Mouse (Mus musculus): ENCODE measurements around the gene Glipr1l3. TPM values are rescaled to one million over a fixed set of nuclear protein-coding genes. Genes with fewer than 3 reads are reported as not detected.
"Not testable (repeated sequence)": the region's sequence is repeated elsewhere in the genome, so short reads cannot be mapped to it uniquely, and the experiment has no call there.

Glipr1l3 gene
- polyA plus RNA-seq (2014; fragmentation: Nextera tagmentation; extraction: Ambion mirVana) = 0.17 TPM in 1 of 2 replicates, not detected in the other

GRCm38 (mm10) chr10:112159882-112160560 is at the start of gene Glipr1l3:
Gene Glipr1l3, minus strand, starts transcription at chr10:112160327.
- 17% methylated on average over 15 of the region's 15 CpGs for WGBS
- H3K36me3 ChIP-seq (ENCODE audit: control insufficient read depth, insufficient read depth, low read length); H3K9me3 ChIP-seq (ENCODE audit: control insufficient read depth, low read length); H3K9ac ChIP-seq (ENCODE audit: low read depth, low read length); H3K27me3 ChIP-seq (ENCODE audit: control insufficient read depth, insufficient read depth, low read length); H3K4me3 ChIP-seq (ENCODE audit: low read depth, low read length); H3K4me1 ChIP-seq (replicated peaks; ENCODE audit: control insufficient read depth, insufficient read depth, low read length); H3K27ac ChIP-seq (ENCODE audit: low read depth, low read length); H3K4me2 ChIP-seq (replicated peaks; ENCODE audit: low read depth, low read length): not testable (repeated sequence)
- ATAC-seq (ENCODE audit: low FRiP score) (peak; percentile 91), DNase-seq (ENCODE audit: low spot score) (peak; percentile 93)

GRCm38 (mm10) chr10:112203463-112203862 is 43.3 kb upstream of the Glipr1l3 start:
- Histone ChIP-seq H3K4me3 (ENCODE audit: low read depth, low read length) (no peak overlapping the region), H3K4me2 (replicated peaks; ENCODE audit: low read depth, low read length) (no peak overlapping the region), H3K27me3 (ENCODE audit: control insufficient read depth, insufficient read depth, low read length) (no peaks in the 10 kb centered on the region), H3K9ac (ENCODE audit: low read depth, low read length) (no peak overlapping the region), H3K36me3 (ENCODE audit: control insufficient read depth, insufficient read depth, low read length) (no peaks in the 10 kb centered on the region), H3K27ac (ENCODE audit: low read depth, low read length) (no peak overlapping the region), H3K9me3 (ENCODE audit: control insufficient read depth, low read length) (no peaks in the 10 kb centered on the region), H3K4me1 (replicated peaks; ENCODE audit: control insufficient read depth, insufficient read depth, low read length) (no peaks in the 10 kb centered on the region)
- DNase-seq (ENCODE audit: low spot score) (peak; percentile 34), ATAC-seq (ENCODE audit: low FRiP score) (no peak; the same call in 1 of the 2 replicates)
- 66% methylated on average over 2 of the region's 2 CpGs for WGBS

DNA sequence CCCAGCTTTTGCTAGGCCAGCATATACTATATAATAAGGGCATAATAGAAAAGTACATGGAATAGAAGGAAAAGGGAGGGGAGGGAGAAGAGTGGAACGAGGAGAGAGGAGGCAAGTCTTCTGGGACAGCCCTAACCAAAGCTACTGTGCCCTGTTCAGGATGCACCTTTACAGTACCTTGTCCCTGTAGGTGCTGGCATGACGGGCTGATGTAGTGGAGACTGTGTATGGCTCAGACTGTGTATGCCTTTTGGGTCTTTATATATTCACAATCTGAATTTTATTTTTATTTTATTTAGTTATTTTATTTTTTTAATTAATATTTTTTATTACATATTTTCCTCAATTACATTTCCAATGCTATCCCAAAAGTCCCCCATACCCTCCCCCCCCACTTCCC is 33.8 kb upstream of the Glipr1l3 start:
- DNase-seq (ENCODE audit: low spot score); ATAC-seq (ENCODE audit: low FRiP score): not testable (repeated sequence)
- 82% methylated on average over 2 of the region's 2 CpGs for WGBS

GRCm38 (mm10) chr10:112177027-112177426 is 16.9 kb upstream of the Glipr1l3 start:
- H3K27ac ChIP-seq (ENCODE audit: low read depth, low read length); H3K36me3 ChIP-seq (ENCODE audit: control insufficient read depth, insufficient read depth, low read length); H3K27me3 ChIP-seq (ENCODE audit: control insufficient read depth, insufficient read depth, low read length); H3K4me3 ChIP-seq (ENCODE audit: low read depth, low read length); DNase-seq (ENCODE audit: low spot score); H3K4me2 ChIP-seq (replicated peaks; ENCODE audit: low read depth, low read length); ATAC-seq (ENCODE audit: low FRiP score); H3K9ac ChIP-seq (ENCODE audit: low read depth, low read length); H3K4me1 ChIP-seq (replicated peaks; ENCODE audit: control insufficient read depth, insufficient read depth, low read length); H3K9me3 ChIP-seq (ENCODE audit: control insufficient read depth, low read length): not testable (repeated sequence)
- WGBS = 41% methylated on average over 13 of the region's 13 CpGs

More for the DNA sequence above, 33.8 kb upstream of the Glipr1l3 start:
- not testable (repeated sequence) for H3K27me3 ChIP-seq (ENCODE audit: control insufficient read depth, insufficient read depth, low read length); H3K36me3 ChIP-seq (ENCODE audit: control insufficient read depth, insufficient read depth, low read length); H3K9ac ChIP-seq (ENCODE audit: low read depth, low read length); H3K4me2 ChIP-seq (replicated peaks; ENCODE audit: low read depth, low read length); H3K4me1 ChIP-seq (replicated peaks; ENCODE audit: control insufficient read depth, insufficient read depth, low read length); H3K4me3 ChIP-seq (ENCODE audit: low read depth, low read length); H3K27ac ChIP-seq (ENCODE audit: low read depth, low read length); H3K9me3 ChIP-seq (ENCODE audit: control insufficient read depth, low read length)

DNA sequence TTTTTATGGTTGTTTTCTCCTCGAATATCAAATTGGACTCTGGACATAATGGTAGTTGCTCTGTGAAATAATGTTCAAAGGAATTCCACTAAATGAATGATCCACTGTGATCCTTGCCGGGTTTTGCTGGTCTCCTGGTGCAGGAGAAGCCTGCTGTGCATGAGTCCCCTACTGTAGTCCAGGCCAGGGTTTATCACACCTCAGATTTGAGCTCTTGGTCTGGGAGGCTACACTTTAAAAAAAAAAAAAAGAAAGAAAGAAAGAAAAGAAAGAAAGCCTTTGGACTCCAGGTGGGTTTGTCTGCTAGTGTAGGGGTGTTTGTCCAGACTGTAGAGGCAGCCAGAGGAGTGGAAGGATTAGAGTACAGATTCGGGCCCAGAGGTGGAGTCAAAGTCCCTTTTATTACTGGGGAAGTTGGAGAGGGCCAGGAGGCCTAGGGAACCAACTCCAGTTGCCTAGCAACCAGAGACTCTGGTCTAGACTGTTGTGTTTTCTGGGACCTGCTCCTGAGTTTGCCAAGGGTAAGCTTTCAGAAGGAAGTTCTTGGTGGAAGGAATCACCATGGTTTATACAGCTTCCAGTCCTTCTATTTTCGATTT is 3.1 kb upstream of the Glipr1l3 start, which contains the start of gene Caps2:
Caps2 (plus strand) TSS at position 454 of the 599 bp plus-strand sequence.
- ATAC-seq (ENCODE audit: low FRiP score) (peak; percentile 72), DNase-seq (ENCODE audit: low spot score) (peak; percentile 68)
- Histone ChIP-seq H3K4me3 (ENCODE audit: low read depth, low read length) (no peak within 1 kb of the TSS), H3K27ac (ENCODE audit: low read depth, low read length) (no peak within 1 kb of the TSS), H3K9ac (ENCODE audit: low read depth, low read length) (no peak within 1 kb of the TSS), H3K36me3 (ENCODE audit: control insufficient read depth, insufficient read depth, low read length) (no peaks in the 10 kb centered on the region), H3K4me1 (replicated peaks; ENCODE audit: control insufficient read depth, insufficient read depth, low read length) (no peaks in the 10 kb centered on the region), H3K9me3 (ENCODE audit: control insufficient read depth, low read length) (no peaks in the 10 kb centered on the region), H3K4me2 (replicated peaks; ENCODE audit: low read depth, low read length) (no peak within 1 kb of the TSS), H3K27me3 (ENCODE audit: control insufficient read depth, insufficient read depth, low read length) (no peaks in the 10 kb centered on the region)
- WGBS = 37% methylated on average over 4 of the region's 4 CpGs

GRCm38 (mm10) chr10:112139834-112140233 is 20.3 kb downstream of the Glipr1l3 start:
- Histone ChIP-seq H3K9me3 (ENCODE audit: control insufficient read depth, low read length) (no peaks in the 10 kb centered on the region), H3K36me3 (ENCODE audit: control insufficient read depth, insufficient read depth, low read length) (no peaks in the 10 kb centered on the region), H3K4me1 (replicated peaks; ENCODE audit: control insufficient read depth, insufficient read depth, low read length) (no peaks in the 10 kb centered on the region), H3K4me2 (replicated peaks; ENCODE audit: low read depth, low read length) (no peak overlapping the region), H3K27me3 (ENCODE audit: control insufficient read depth, insufficient read depth, low read length) (no peaks in the 10 kb centered on the region), H3K4me3 (ENCODE audit: low read depth, low read length) (no peak overlapping the region), H3K27ac (ENCODE audit: low read depth, low read length) (no peak overlapping the region), H3K9ac (ENCODE audit: low read depth, low read length) (no peak overlapping the region)
- 59% methylated on average over 2 of the region's 2 CpGs for WGBS
- no peak for ATAC-seq (ENCODE audit: low FRiP score)
- DNase-seq (ENCODE audit: low spot score) = no peak

DNA sequence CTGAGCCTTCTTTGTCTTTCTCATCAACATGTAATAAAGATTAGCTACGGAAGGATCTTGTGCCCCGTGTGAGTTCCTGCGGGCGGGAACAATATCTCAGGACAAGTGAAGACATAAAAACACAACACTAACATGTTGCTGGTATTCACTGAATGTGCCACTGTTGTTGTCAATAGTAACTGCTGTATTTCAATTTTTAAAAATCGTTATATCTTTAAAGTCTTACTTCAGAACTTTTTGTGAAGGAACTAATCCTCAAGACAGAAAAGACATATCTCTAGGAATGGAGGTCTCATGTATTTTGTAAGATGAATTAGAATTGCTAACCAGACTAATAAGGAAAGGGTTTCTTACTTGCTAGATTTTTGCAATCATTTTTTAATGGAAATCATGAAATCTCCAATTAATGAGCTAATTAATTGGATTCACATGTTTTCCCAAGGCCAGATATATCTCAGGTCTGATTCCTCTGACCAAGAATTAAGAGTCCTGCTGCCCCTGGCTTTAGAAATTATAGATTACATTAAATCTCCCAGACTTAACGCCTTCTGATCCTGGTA is 21.2 kb downstream of the Glipr1l3 start:
- no peaks in the 10 kb centered on the region for H3K4me1 ChIP-seq (replicated peaks; ENCODE audit: control insufficient read depth, insufficient read depth, low read length)
- no peaks in the 10 kb centered on the region for H3K36me3 ChIP-seq (ENCODE audit: control insufficient read depth, insufficient read depth, low read length)
- H3K27me3 ChIP-seq (ENCODE audit: control insufficient read depth, insufficient read depth, low read length) = no peaks in the 10 kb centered on the region
- 0 out of 2 replicates have a peak overlapping the region, but pooled peaks have one; percentile 31 for H3K9ac ChIP-seq (ENCODE audit: low read depth, low read length)
- DNase-seq (ENCODE audit: low spot score) (no peak), ATAC-seq (ENCODE audit: low FRiP score) (peak; percentile 64)
- H3K27ac ChIP-seq (ENCODE audit: low read depth, low read length) = no peak overlapping the region
- peak overlapping the region; percentile 37; the same call in 1 of the 2 replicates for H3K4me2 ChIP-seq (replicated peaks; ENCODE audit: low read depth, low read length)
- H3K9me3 ChIP-seq (ENCODE audit: control insufficient read depth, low read length) = no peaks in the 10 kb centered on the region
- WGBS = 41% methylated on average over 6 of the region's 6 CpGs
- H3K4me3 ChIP-seq (ENCODE audit: low read depth, low read length) = peak overlapping the region; percentile 24; the same call in 1 of the 2 replicates

GRCm38 (mm10) chr10:112138050-112138870 is 21.9 kb downstream of the Glipr1l3 start:
- H3K4me3 ChIP-seq (ENCODE audit: low read depth, low read length) = peak overlapping the region; percentile 24; the same call in 1 of the 2 replicates
- H3K9ac ChIP-seq (ENCODE audit: low read depth, low read length) = 0 out of 2 replicates have a peak overlapping the region, but pooled peaks have one; percentile 31
- no peaks in the 10 kb centered on the region for H3K4me1 ChIP-seq (replicated peaks; ENCODE audit: control insufficient read depth, insufficient read depth, low read length)
- 16% methylated on average over 9 of the region's 9 CpGs for WGBS
- H3K27me3 ChIP-seq (ENCODE audit: control insufficient read depth, insufficient read depth, low read length) = no peaks in the 10 kb centered on the region
- DNase-seq (ENCODE audit: low spot score) = peak; percentile 82
- ATAC-seq (ENCODE audit: low FRiP score) = peak; percentile 88
- H3K36me3 ChIP-seq (ENCODE audit: control insufficient read depth, insufficient read depth, low read length) = no peaks in the 10 kb centered on the region
- peak overlapping the region; percentile 37; the same call in 1 of the 2 replicates for H3K4me2 ChIP-seq (replicated peaks; ENCODE audit: low read depth, low read length)
- no peaks in the 10 kb centered on the region for H3K9me3 ChIP-seq (ENCODE audit: control insufficient read depth, low read length)
- no peak overlapping the region for H3K27ac ChIP-seq (ENCODE audit: low read depth, low read length)
